Mouse (Mus musculus) forebrain, embryonic 15.5 days (tissue): ENCODE measurements at regions not wholly inside any gene's neighbourhood (a gene's known extent, or its start where the extent isn't known, plus 50 kb on each side); places are given as distances from the start of the nearest gene placed in this dataset.

Experiments
- ATAC-seq: fragments of 200-750 bp; cut with Nextera tagmentation; replicated peaks from 2 replicates; pipeline ENCODE4 v1.8.0; 2017; ENCODE audit warnings: mild to moderate bottlenecking, moderate TSS enrichment, moderate library complexity
- H3K27ac ChIP-seq: fragments of 300-500 bp; sonication (generic); replicated peaks from 2 replicates; pipeline ENCODE4 v1.5.1; 2015; ENCODE audit warnings: mild to moderate bottlenecking, inconsistent platforms
- H3K27me3 ChIP-seq: fragments of 300-500 bp; sonication (generic); 2 replicates; pipeline ENCODE4 v1.6.1; 2015; ENCODE audit warnings: inconsistent platforms
- H3K36me3 ChIP-seq: fragments of 300-500 bp; sonication (generic); 2 replicates; pipeline ENCODE4 v1.6.1; 2015; ENCODE audit warnings: mild to moderate bottlenecking, inconsistent platforms
- H3K4me1 ChIP-seq: fragments of 300-500 bp; sonication (generic); 2 replicates; pipeline ENCODE4 v1.6.1; 2015; ENCODE audit warnings: inconsistent platforms
- H3K4me2 ChIP-seq: fragments of 300-500 bp; sonication (generic); replicated peaks from 2 replicates; pipeline ENCODE4 v1.6.1; 2015; ENCODE audit warnings: mild to moderate bottlenecking, inconsistent platforms
- H3K4me3 ChIP-seq: fragments of 300-500 bp; sonication (generic); 2 replicates; pipeline ENCODE4 v1.5.1; 2015; ENCODE audit warnings: mild to moderate bottlenecking, inconsistent platforms
- H3K9ac ChIP-seq: fragments of 300-500 bp; sonication (generic); replicated peaks from 2 replicates; pipeline ENCODE4 v1.6.1; 2015; ENCODE audit warnings: mild to moderate bottlenecking, inconsistent platforms
- H3K9me3 ChIP-seq: fragments of 300-500 bp; sonication (generic); 2 replicates; pipeline ENCODE4 v1.6.1; 2016; ENCODE audit warnings: inconsistent platforms
- WGBS: fragments of 180-500 bp; shearing (Covaris S2); methylation state at CpG from one replicate; pipeline ENCODE4 v1.1.7; 2015; ENCODE audit warnings: mixed read lengths; 5-methylcytosine and 5-hydroxymethylcytosine counted together

GRCm38 (mm10) chr9:83700916-83701315 lies 105.2 kb downstream of the Elovl4 start:
- Histone ChIP-seq H3K4me1 (no peaks in the 10 kb centered on the region), H3K4me3 (no peak overlapping the region), H3K9me3 (no peaks in the 10 kb centered on the region), H3K36me3 (no peaks in the 10 kb centered on the region), H3K27ac (no peak overlapping the region), H3K27me3 (no peaks in the 10 kb centered on the region), H3K9ac (no peak overlapping the region), H3K4me2 (no peak overlapping the region)
- 89% methylated on average over 7 of the region's 7 CpGs for WGBS
- ATAC-seq = no peak

- Histone ChIP-seq H3K4me2 (no peak overlapping the region), H3K4me3 (no peak overlapping the region), H3K27ac (no peak overlapping the region), H3K4me1 (no peaks in the 10 kb centered on the region), H3K27me3 (no peaks in the 10 kb centered on the region), H3K36me3 (no peaks in the 10 kb centered on the region), H3K9ac (no peak overlapping the region), H3K9me3 (no peaks in the 10 kb centered on the region)
- WGBS = 64% methylated on average over 7 of the region's 7 CpGs
- no peak for ATAC-seq
Measured at GRCm38 (mm10) chr9:83700056-83700455, 106.0 kb downstream of the Elovl4 start.

DNA sequence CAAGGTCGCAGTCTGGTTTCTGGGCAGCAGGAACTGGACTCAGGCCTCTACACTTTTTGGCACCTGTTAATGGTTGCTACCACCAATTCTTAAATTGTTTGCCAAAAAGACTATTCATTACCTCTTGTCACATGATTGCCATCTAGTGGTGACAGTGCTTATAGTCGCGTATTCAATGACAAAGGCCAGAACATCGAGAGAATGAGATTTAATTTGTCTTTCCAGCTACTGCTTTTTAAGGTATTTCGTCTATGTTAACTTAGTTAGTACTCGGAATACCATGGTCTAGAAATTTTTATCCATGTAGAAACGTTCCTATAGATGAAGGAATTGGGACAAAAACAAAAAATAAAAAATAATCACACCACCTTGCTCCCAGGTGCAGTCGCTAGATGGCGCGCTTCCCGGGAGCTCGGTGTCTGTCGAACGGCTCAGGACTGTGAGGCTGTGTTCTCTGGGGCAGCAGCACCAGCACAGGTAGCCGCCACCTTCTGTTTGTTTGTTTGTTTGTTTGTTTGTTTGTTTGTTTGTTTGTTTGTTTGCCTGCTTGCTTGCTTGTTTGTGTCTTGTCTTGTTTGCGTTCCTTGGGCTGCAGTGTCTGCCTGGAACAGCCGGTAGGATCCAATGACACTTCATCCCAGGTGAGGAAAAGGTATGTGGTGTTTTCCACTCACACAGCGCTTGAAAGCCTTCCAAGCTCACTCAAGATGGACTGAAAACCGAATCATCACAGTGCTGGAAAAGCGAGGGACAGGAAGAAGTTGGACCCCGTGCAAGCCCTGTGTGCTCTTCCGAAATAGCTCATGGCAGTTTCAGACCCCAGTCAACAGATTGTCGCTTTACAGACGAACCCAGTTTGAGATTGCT lies 114.5 kb downstream of the Elovl4 start:
- H3K9ac ChIP-seq = peak overlapping the region; percentile 37

More for the DNA sequence above, 114.5 kb downstream of the Elovl4 start:
- no peaks in the 10 kb centered on the region for H3K27me3 ChIP-seq
- H3K4me2 ChIP-seq = peak overlapping the region; percentile 40
- WGBS = 20% methylated on average over 24 of the region's 24 CpGs
- H3K9me3 ChIP-seq = no peaks in the 10 kb centered on the region
- H3K4me3 ChIP-seq = peak overlapping the region; percentile 33
- ATAC-seq = peak; percentile 88
- no peak overlapping the region for H3K27ac ChIP-seq
- H3K4me1 ChIP-seq = peaks cover 18% of the 10 kb centered on the region
- H3K36me3 ChIP-seq = no peaks in the 10 kb centered on the region
